Mouse (Mus musculus) cerebellum, adult 2 months (tissue): Measurements from ENCODE around the gene Dst.

Experiments
- CTCF ChIP-seq: fragments of 200-500 bp; IDR thresholded peaks from 2 replicates; pipeline ENCODE4 v1.5.1; 2011; ENCODE audit warnings: low read depth, mild to moderate bottlenecking, control low read depth, low read length, moderate library complexity, borderline replicate concordance; ENCODE audit not compliant: insufficient read depth
- POLR2A ChIP-seq: fragments of 200-500 bp; IDR thresholded peaks from 2 replicates; pipeline ENCODE4 v1.6.1; 2011; ENCODE audit warnings: low read length, control low read depth, borderline replicate concordance; ENCODE audit not compliant: insufficient read depth

DNA sequence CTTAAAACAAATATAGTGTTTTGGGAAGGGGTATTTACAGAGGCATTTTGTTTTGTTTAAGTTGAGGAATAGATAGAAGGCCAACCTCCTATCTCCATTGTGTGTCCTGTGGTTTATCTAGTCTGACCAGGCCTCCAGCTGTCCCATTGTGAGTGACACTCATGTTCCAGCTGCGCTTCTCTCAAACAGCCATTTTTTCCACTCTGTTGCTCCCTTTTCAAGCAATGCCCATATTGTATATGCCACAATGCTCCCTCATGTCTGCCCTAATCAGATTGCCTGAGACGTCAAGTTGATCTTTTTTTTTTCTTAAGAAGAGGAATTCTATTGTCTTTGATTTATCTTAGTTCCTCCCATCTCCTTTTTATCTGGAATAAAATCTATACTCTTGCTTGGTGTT, 308.4 kb downstream of the Dst start:
- TF ChIP-seq CTCF = no peak
- TF ChIP-seq POLR2A = no peak
